Mouse (Mus musculus): ENCODE measurements around the gene Kcnab2.

DNA sequence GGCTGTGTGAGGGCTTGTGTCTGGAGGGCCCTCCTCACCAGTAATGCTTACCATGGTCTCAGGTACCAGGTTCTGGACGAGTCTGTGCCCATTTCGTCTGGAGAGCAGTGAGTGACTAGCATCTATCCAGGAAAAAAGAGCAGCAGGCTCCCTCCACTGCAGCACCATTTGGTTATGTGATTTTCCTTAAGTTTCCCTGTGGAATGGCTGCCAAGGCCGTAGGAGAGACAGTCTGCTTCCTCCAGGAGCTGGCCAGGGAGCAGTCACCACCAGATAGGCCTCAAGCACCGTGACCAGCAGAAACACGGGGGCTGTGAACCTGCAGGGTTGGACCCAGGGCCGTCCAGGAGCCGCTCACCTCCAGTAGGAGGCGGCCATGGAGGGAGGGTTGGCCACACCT is 2.8 kb upstream of the Kcnab2 start:
- no peak for TF ChIP-seq POLR2AphosphoS2 (IDR thresholded peaks at IDR 0.05; ENCODE audit: low read length)
- no peak for TF ChIP-seq MAX (IDR thresholded peaks at IDR 0.05; ENCODE audit: low read length)
- TF ChIP-seq POLR2A (IDR thresholded peaks at IDR 0.05; ENCODE audit: control insufficient read depth in 1 of 2, insufficient read depth in 1 of 2, low read depth in 1 of 2, low read length in 2 of 2, poor library complexity in 1 of 2) = no peak
- no peak for TF ChIP-seq GATA1 (IDR thresholded peaks at IDR 0.05; ENCODE audit: low read depth, low read length)
- TF ChIP-seq CTCF (IDR thresholded peaks at IDR 0.05 in 2 of 3, conservative IDR thresholded peaks at IDR 0.05 in 1 of 3; ENCODE audit: control insufficient read depth in 1 of 3, insufficient read depth in 1 of 3, low read depth in 2 of 3, low read length in 3 of 3, poor library complexity in 1 of 3, severe bottlenecking in 1 of 3) = no peak
- no peak for TF ChIP-seq ZKSCAN1 (IDR thresholded peaks at IDR 0.05; ENCODE audit: low read depth, low read length)
